Mouse (Mus musculus): ENCODE results near the gene Enoph1.

DNA sequence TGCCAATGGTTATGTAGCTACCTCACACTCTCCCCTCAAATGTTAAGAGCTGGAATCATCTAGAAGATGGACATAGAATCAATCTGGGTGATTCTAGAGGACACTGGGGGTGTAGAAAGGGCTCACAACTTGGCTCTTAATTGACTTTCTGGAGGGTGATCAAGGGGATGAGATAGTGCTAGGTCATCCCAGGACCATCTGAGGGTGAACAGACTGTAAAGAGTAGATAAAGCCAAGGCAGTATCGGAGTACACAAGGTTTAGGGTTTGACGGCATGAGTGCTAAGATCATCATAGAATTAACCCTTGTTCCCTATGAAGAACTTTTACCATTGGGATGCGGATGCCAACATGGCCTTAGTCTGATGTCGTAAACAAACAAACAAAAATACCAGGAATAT lies 58.2 kb downstream of the Enoph1 start:
- no peak for TF ChIP-seq EP300 (IDR thresholded peaks at IDR 0.05; ENCODE audit: low read length)
- no peak for TF ChIP-seq ZNF384 (IDR thresholded peaks at IDR 0.05; ENCODE audit: low read depth, low read length)
- TF ChIP-seq MEF2A (IDR thresholded peaks at IDR 0.05; ENCODE audit: borderline replicate concordance, low read depth, low read length), result no peak
- no peak for TF ChIP-seq POLR2AphosphoS2 (IDR thresholded peaks at IDR 0.05; ENCODE audit: low read depth, low read length)
- TF ChIP-seq ZC3H11A (IDR thresholded peaks at IDR 0.05; ENCODE audit: low read depth, low read length), result no peak
- TF ChIP-seq POLR2A (IDR thresholded peaks at IDR 0.05; ENCODE audit: low read depth, low read length), result no peak

Data from CH12.LX (cell line).